Mouse (Mus musculus) regulatory T cell (primary cell): ENCODE measurements around the gene Rufy3.
"Not testable (repeated sequence)": the region's sequence is repeated elsewhere in the genome, so short reads cannot be mapped to it uniquely, and the experiment has no call there.

Experiments
- in situ Hi-C: fragments of 300-600 bp; cut with MboI, MseI; formaldehyde crosslinking; loops from one replicate; pipeline ENCODE4 v1.15.1; 2025; ENCODE audit warnings: high pct_unique_total_duplicates

Gene Rufy3

GRCm38 (mm10) chr5:88564501-88565147, at the start of gene Rufy3:
Rufy3 (plus strand) TSS chr5:88565040.
- in situ Hi-C loops = loop anchor here (5.0 kb wide), 1 partner anchor 198 kb away; the partner anchor contains the start of gene Dck

- in situ Hi-C loops = no loop called here
Observed at GRCm38 (mm10) chr5:88519232-88519631, 45.6 kb upstream of the Rufy3 start.

DNA sequence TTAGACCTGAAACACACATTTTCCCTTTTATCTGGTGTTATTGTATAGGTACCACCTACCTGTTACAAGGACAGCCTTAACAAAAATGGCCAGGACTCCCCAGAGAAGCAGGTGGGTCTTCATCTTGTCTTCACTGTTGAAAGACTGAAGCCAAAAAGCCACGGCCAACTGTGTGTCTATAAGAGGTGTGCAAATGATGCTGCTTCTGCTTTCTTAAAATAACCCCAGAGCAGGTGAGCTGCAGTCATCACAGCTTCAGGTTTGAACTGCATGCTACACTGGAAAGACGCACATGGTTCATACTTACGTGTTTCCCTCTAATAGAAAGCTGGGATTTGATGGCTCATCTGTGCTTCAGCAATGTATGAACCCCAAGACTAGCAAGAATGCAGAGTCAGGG, 37.2 kb upstream of the Rufy3 start, which contains the start of gene Jchain:
TSS of gene Jchain (minus strand) at position 235 of the 400 bp plus-strand sequence.
- in situ Hi-C loops = no loop called here

DNA sequence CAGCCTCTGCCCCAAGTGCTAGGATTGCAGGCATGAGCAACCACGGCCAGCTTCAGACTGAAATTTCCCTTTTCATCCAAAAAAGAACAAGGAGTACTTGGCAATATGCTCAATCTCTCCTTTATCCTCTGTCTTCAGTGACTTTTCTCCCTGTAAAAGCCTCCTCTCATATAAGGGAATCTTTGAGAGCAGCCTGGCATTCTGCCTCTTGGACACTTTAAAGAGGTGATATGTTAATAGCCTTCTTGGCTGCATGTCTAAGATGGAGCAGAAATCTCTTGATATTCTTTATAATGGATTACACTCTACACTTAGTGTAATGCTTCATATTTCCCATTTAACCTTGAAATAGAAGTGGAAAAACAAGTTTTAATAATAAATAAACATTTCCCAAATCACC, 33.9 kb upstream of the Rufy3 start:
- in situ Hi-C loops = no loop called here

DNA sequence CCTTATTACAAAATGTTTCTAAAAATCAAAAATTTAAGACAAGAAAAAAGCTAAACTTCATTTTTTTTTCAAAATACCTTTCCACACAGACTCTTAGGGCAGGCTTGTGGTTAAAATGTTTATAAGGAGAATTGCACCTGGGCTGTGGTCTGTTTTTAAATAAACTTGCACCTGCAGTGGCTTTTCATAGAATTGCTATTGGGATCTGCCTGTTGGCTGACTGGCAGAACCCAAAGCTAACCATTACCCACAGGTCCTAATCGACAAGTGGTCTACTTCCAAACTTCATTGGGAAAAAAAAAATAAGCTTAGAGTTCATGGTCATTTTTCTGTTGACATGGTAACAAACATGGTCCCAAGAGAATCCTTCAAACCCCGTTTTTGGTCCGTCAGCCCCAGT, 30.1 kb upstream of the Rufy3 start:
- in situ Hi-C loops = no loop called here

GRCm38 (mm10) chr5:88540845-88541244, 24.0 kb upstream of the Rufy3 start:
- in situ Hi-C loops = no loop called here

GRCm38 (mm10) chr5:88542651-88543282, 22.1 kb upstream of the Rufy3 start:
- in situ Hi-C loops = no loop called here

- in situ Hi-C loops = not testable (repeated sequence)
Observed at GRCm38 (mm10) chr5:88544411-88544810, 20.4 kb upstream of the Rufy3 start.

DNA sequence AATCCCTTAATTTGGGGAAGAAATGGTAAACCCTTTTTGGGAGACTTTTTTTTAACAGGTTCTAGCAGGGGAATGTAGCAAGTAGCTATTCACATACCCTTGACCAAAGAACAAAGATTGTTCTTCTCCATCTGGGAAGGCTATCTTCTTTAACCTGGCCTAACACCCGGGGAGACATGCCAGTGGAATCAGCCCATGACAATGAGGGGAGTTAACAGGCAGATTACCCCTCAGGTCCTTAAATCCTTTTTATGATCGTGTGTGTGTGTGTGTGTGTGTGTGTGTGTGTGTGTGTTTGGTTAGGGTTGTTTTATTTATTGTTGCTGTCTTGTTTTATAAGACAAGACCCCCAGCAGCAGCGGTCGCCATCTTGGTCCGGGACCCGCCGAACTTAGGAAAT, 19.3 kb upstream of the Rufy3 start:
- in situ Hi-C loops = no loop called here

GRCm38 (mm10) chr5:88553271-88554085, 11.4 kb upstream of the Rufy3 start:
- in situ Hi-C loops = no loop called here

DNA sequence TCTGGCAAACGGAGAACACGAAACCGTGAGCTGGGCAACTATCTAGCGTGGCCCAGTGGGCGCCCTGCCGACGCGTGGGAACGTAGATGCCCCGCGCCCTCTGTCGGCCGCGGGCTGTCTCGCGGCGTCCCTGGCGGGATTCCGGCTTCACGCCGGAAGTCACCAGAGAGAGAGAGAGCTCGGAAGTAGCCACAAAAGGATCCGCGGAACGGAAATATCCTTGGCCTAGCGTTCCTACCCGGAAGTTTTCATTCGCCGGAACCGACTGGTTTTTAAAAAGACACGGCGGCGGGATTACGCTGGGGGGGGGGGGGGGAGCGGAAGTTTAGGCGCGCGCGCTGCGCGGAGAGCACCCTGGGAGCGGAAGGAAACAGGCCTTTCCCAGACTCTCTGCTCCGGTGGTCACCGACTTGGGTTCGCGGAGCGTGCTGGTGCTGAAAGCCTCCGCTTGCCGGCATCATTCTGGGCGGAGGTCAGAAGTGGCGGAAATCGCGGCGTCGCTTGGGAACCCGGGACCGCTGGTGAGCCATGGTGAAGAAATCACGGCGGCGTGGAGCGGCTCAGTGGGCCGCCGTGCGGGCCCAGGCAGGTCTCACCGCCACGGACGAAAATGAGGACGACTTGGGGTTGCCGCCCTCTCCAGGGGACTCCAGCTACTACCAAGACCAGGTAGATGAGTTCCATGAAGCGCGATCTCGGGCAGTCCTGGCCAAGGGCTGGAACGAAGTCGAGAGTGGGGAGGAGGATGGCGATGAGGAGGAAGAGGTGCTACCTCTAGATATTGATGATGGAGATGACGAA, 10.6 kb upstream of the Rufy3 start, which contains the start of gene Utp3:
TSS of gene Utp3 (plus strand) at position 377 of the 801 bp plus-strand sequence.
- in situ Hi-C loops = no loop called here

- in situ Hi-C loops = no loop called here
Observed at GRCm38 (mm10) chr5:88558991-88559390, 5.8 kb upstream of the Rufy3 start.

- in situ Hi-C loops = loop anchor here (5.0 kb wide), 1 partner anchor 201 kb away; the partner anchor contains the start of gene Dck
Observed at GRCm38 (mm10) chr5:88561080-88561814, 3.6 kb upstream of the Rufy3 start.

DNA sequence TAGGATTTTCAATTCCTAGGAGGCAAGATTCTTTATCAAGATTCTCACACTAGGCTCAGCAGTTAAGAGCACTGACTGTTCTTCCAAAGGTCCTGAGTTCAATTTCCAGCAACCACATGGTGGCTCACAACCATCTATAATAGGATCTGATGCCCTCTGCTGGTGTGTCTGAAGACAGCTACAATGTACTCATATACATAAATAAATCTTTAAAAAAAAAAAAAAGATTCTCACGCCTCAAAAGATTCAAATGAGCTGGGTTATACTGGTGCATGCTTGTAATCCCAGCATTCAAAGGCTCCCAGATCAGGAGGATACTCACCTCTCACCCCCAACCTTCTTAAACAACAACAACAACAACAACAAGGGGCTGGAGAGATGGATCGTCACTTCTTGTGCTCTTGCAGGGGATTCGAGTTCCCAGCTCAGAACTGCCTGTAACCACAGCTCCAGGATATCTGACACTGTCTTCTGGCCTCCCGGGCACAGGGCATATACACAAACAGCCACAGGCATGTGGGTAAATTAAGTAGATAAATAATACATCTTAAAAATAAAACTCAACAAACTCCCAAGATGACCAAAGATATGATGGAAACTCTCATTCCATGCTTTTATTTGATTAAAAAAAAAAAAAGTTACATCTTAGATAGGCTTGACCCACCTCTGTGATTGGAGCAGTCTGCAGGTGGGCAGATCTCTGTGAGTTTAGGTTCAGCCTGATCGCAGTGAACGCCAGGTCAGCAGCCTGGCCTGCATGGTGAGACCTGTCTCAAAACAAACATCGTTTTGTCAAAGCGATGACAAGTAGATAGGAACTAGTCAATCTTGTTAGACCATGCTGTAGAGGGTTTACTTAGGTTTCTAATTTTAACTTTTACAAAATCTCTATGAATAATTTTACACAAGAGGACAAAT, 1.7 kb upstream of the Rufy3 start:
- in situ Hi-C loops = loop anchor here (5.0 kb wide), 1 partner anchor 199 kb away; the partner anchor contains the start of gene Dck

GRCm38 (mm10) chr5:88565148-88566033, 551 bp downstream of the Rufy3 start:
- in situ Hi-C loops = no loop called here

DNA sequence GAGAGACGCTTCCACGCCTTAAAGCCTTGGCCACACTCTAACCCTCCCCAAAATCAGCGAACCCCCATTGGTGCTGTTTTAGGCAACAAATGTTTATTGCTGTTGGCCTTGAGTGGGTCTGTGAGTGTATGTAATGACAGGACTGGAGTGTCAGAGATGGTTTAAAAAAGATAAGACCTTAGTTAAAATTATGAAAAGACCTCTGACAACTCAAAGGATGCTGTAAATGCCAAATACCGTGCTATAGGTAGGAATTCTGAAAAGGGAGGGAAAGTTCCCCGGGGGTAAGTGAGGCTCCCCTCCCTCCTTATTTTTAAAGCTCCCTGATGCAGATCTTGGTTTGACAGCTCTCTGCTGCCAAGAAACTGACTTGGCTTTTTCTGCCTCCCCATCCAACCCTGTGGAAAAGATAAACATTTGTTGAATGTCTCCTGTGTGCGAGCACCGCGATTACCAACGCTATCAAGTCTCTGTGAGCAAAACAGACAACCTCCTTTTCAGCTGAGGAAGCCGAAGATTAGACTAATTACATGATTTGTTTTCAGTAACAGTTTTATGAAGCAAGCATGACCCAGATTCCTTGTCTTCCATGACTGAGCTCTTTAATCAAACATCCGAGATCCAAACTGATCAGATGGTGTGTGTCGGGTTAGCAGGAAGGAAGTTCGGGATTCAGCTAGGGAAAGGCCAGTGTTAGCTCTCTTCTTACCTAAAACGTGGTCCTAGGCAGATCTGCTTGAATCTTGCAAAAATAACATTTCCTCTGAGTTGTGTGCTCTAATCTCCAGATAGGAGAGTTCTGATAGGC, 1.4 kb downstream of the Rufy3 start:
- in situ Hi-C loops = no loop called here

DNA sequence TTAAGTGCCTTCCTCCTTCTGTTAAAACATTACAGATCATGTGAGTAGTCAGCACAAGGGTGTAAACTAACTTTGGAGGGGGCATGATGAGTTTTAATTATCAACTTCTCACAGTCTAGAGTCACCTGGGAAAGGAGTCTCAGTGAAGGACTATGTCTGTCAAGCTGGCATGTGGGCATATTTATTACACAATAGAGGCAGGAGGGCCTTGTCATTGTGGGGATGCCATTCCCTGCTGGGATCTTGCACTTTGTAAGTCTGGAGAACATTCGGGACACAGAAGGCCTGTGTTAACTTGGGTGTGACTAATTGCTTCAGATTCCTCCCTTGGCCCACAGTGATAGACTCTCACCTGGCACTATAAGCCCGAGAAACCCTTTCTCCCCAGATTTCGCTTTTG, 4.7 kb downstream of the Rufy3 start:
- in situ Hi-C loops = no loop called here

DNA sequence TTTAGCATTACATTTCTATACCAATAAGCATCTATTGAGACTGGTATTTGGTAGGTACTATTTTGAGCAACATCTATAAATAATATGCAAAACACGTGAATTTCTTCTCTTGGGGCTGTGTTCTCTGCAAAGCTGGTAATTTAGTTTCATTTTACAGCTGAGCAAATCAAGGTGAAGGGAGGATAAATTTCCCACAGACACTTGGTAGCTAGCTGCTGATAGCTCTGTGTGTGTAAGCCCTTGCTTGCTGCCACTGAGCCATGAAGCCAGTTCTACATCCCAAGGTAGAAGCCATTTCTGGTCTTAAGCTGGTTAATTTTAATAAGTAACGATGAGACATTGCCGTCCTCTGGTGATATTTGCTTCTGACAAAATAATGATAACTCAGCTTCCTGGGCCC, 10.0 kb downstream of the Rufy3 start:
- in situ Hi-C loops = no loop called here
